Mouse (Mus musculus) right cerebral cortex, adult 2 months (tissue): ENCODE results near the gene Naglu.
"Not testable (repeated sequence)": the region's sequence is repeated elsewhere in the genome, so short reads cannot be mapped to it uniquely, and the experiment has no call there.

Experiments
- DNase-seq, 2 experiments: peaks; one replicate each; pipeline ENCODE4 v3.0.0; 2021 to 2022; ENCODE audit warnings: low spot score in 2 of 2

Naglu gene

DNA sequence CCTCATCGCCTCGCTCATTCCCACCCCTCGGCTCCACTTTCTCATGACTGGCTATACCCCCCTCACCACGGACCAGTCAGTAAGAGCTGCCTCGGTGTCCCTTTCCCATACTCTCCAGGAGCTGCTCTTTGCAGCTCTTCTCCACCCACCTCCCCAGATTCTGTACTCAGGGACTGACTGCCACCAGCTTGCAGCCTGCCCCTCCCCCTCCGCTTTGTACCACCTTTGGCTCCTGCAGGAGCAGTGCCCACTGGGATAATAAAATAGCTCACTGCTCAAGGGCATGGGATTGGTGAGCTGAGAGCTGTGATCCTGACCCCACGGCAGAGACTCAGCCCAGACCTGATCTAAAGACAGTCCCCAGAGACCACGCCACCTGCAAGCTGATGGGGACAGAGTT is 54.7 kb downstream of the Naglu start:
- DNase-seq: not testable (repeated sequence)

DNA sequence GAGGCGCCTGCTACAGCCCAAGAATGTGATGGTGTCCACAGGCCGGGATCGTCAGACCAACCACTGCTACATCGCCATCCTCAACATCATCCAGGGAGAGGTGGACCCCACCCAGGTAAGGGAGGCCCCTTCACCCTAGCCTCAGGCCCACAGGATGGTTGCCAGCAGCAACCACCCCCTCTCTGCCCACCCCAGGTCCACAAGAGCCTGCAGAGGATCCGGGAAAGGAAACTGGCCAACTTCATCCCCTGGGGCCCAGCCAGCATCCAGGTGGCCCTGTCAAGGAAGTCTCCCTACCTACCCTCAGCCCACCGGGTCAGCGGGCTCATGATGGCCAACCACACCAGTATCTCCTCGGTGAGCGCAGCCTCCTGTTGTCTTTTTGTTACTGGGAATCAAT is 55.2 kb downstream of the Naglu start:
- not testable (repeated sequence) for DNase-seq

GRCm38 (mm10) chr11:101127075-101127474 is 57.3 kb downstream of the Naglu start:
- DNase-seq: no peak
